Mouse (Mus musculus): ENCODE data around the gene F2rl1. TPM values are rescaled to one million over a fixed set of nuclear protein-coding genes. Genes with fewer than 3 reads are reported as not detected.
A peak's percentile ranks its signal among the peaks of the same experiment; 100 is the strongest.
"Not testable (repeated sequence)": the region's sequence is repeated elsewhere in the genome, so short reads cannot be mapped to it uniquely, and the experiment has no call there.

F2rl1 gene
- total RNA-seq, 1 experiment from 2014 or later = 0.12 TPM

GRCm38 (mm10) chr13:95533640-95534039 is 8.6 kb upstream of the F2rl1 start:
- DNase-seq = no peak

GRCm38 (mm10) chr13:95533121-95533520 is 8.1 kb upstream of the F2rl1 start:
- DNase-seq = not testable (repeated sequence)

- no peak for DNase-seq
These were observed 6.4 kb upstream of the F2rl1 start for GRCm38 (mm10) chr13:95531273-95532045.

- DNase-seq = no peak
These were observed 4.2 kb upstream of the F2rl1 start for GRCm38 (mm10) chr13:95529246-95529645.

- no peak for DNase-seq
These were observed 678 bp downstream of the F2rl1 start for GRCm38 (mm10) chr13:95524424-95524673.

GRCm38 (mm10) chr13:95523659-95524423 is 1.2 kb downstream of the F2rl1 start:
- DNase-seq = peak; percentile 63

GRCm38 (mm10) chr13:95522176-95522575 is 2.9 kb downstream of the F2rl1 start:
- DNase-seq = no peak

GRCm38 (mm10) chr13:95521029-95521428 is 4.0 kb downstream of the F2rl1 start:
- no peak for DNase-seq

- DNase-seq = no peak
These were observed 10.3 kb downstream of the F2rl1 start for GRCm38 (mm10) chr13:95514756-95515155.

- no peak for DNase-seq
These were observed 15.0 kb downstream of the F2rl1 start for GRCm38 (mm10) chr13:95510054-95510453.

- no peak for DNase-seq
These were observed 21.6 kb downstream of the F2rl1 start for GRCm38 (mm10) chr13:95503279-95503917.

- no peak for DNase-seq
These were observed 28.4 kb downstream of the F2rl1 start for GRCm38 (mm10) chr13:95496601-95497000.

GRCm38 (mm10) chr13:95494812-95495211 is 30.2 kb downstream of the F2rl1 start:
- no peak for DNase-seq

GRCm38 (mm10) chr13:95493296-95493695 is 31.7 kb downstream of the F2rl1 start:
- DNase-seq = no peak

GRCm38 (mm10) chr13:95491327-95491726 is 33.7 kb downstream of the F2rl1 start:
- no peak for DNase-seq

- no peak for DNase-seq
These were observed 40.4 kb downstream of the F2rl1 start for GRCm38 (mm10) chr13:95484664-95485063.

- peak; percentile 68 for DNase-seq
These were observed 43.6 kb downstream of the F2rl1 start for GRCm38 (mm10) chr13:95481428-95481827.

GRCm38 (mm10) chr13:95478671-95479413 is 46.2 kb downstream of the F2rl1 start, which contains the start of gene S100z:
Gene S100z, minus strand, starts transcription at chr13:95478721.
- DNase-seq = no peak

- no peak for DNase-seq
These were observed 47.9 kb downstream of the F2rl1 start for GRCm38 (mm10) chr13:95477173-95477572.

GRCm38 (mm10) chr13:95475124-95475523 is 49.9 kb downstream of the F2rl1 start:
- DNase-seq = no peak

- no peak for DNase-seq
These were observed 50.7 kb downstream of the F2rl1 start for GRCm38 (mm10) chr13:95474294-95474693.

- peak; percentile 7 for DNase-seq
These were observed 54.1 kb downstream of the F2rl1 start for GRCm38 (mm10) chr13:95470970-95471369.

Data from adrenal gland, postnatal 25 days (tissue).